Mouse (Mus musculus): ENCODE measurements around the gene Slc8a2.

DNA sequence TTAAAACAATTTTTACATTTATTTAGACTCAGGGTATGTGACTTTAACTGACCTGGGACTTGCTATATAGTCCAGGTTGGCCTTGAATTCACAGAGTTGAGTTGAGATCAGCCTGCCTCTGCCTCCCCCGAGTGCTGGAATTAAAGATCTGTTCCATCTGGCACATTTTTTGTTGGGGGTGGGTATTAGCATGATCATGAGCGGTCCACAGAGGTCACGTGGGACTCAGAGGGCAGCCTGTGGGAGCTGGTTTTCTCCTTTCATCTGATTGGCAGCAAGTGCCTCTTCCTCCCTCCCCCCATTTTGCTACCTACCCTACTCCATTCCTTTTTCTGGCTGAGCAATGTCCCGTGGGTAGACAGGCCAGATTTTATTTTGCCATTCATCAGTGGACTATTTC is 49.0 kb upstream of the Slc8a2 start:
- TF ChIP-seq CTCF (IDR thresholded peaks at IDR 0.05; ENCODE audit: control insufficient read depth, insufficient read depth, insufficient read length) (no peak), MAX (IDR thresholded peaks at IDR 0.05) (no peak), MYOD1 (IDR thresholded peaks at IDR 0.05; ENCODE audit: control insufficient read depth, insufficient read length, low read depth) (no peak), USF1 (IDR thresholded peaks at IDR 0.05; ENCODE audit: low read depth) (no peak), FOSL1 (IDR thresholded peaks at IDR 0.05; ENCODE audit: insufficient read depth, low read length, poor library complexity, severe bottlenecking) (no peak), CEBPB (IDR thresholded peaks at IDR 0.05; ENCODE audit: low read depth) (no peak)

All from C2C12 (cell line).